Mouse (Mus musculus): Measurements from ENCODE around the gene Dera. TPM values are rescaled to one million over a fixed set of nuclear protein-coding genes. Genes with fewer than 3 reads are reported as not detected.

The Dera gene
- total and polyA plus RNA-seq, 3 experiments, result 59.5 to 80.6 (median 78.0) TPM

GRCm38 (mm10) chr6:137716802-137717201 lies 37.5 kb upstream of the Dera start:
- dilution Hi-C loops (cut with MboI; ENCODE audit: extremely low pct_ligation_motif_present, extremely low pct_unique_long_range_greater_than_20kb, low sequenced_read_pairs), result no loop called here
- no peaks in the 10 kb centered on the region for H3K9me3 ChIP-seq (replicated peaks; ENCODE audit: low read length)
- no peaks in the 10 kb centered on the region for H3K4me1 ChIP-seq (ENCODE audit: control insufficient read depth in 1 of 2, insufficient read depth in 2 of 2)
- no peaks in the 10 kb centered on the region for H3K79me2 ChIP-seq (replicated peaks; ENCODE audit: control insufficient read depth, extremely low read depth, insufficient read depth, poor library complexity, severe bottlenecking)
- no peaks in the 10 kb centered on the region for H3K27me3 ChIP-seq (replicated peaks)
- in situ Hi-C loops (cut with MboI; ENCODE audit: low pct_ligation_motif_present, low pct_unique_long_range_greater_than_20kb, low sequenced_read_pairs), result loop anchor here (10.0 kb wide), 1 partner anchor 252 kb away; no protein-coding TSS in a partner anchor
- TF ChIP-seq GABPA (IDR thresholded peaks at IDR 0.05; ENCODE audit: insufficient replicate concordance, low read depth, low read length) (no peak), KAT2A (IDR thresholded peaks at IDR 0.05; ENCODE audit: insufficient replicate concordance, low read length) (no peak), MAX (IDR thresholded peaks at IDR 0.05; ENCODE audit: low read length) (no peak), CHD2 (IDR thresholded peaks at IDR 0.05; ENCODE audit: low read length) (no peak), PAX5 (IDR thresholded peaks at IDR 0.05; ENCODE audit: low read length) (no peak), RAD21 (IDR thresholded peaks at IDR 0.05; ENCODE audit: low read depth, low read length) (no peak), MXI1 (IDR thresholded peaks at IDR 0.05; ENCODE audit: low read depth, low read length) (no peak), IRF4 (IDR thresholded peaks at IDR 0.05; ENCODE audit: low read depth, low read length) (no peak), POLR2A (IDR thresholded peaks at IDR 0.05; ENCODE audit: low read depth, low read length) (no peak), NRF1 (IDR thresholded peaks at IDR 0.05; ENCODE audit: low read depth, low read length) (no peak), JUN (IDR thresholded peaks at IDR 0.05; ENCODE audit: insufficient read depth, low read depth, low read length) (no peak), ZMIZ1 (IDR thresholded peaks at IDR 0.05; ENCODE audit: low read depth, low read length) (no peak), BHLHE40 (IDR thresholded peaks at IDR 0.05; ENCODE audit: low read depth, low read length) (no peak)
- H3K4me2 ChIP-seq (ENCODE audit: insufficient read depth, low read depth, poor library complexity, severe bottlenecking), result no peak overlapping the region
- H3K27ac ChIP-seq (ENCODE audit: insufficient read depth, low read depth), result no peak overlapping the region
- H3K9ac ChIP-seq (ENCODE audit: insufficient read depth, low read depth), result no peak overlapping the region
- DNase-seq (ENCODE audit: extremely low read depth), result no peak
- H3K4me3 ChIP-seq (replicated peaks in 1 of 3; ENCODE audit: low read depth in 2 of 3, low read length in 2 of 3, poor library complexity in 1 of 3), result no peak overlapping the region
- H3K36me3 ChIP-seq (replicated peaks in 1 of 2; ENCODE audit: control insufficient read depth in 1 of 2, insufficient read depth in 1 of 2, low read length in 1 of 2), result no peaks in the 10 kb centered on the region

GRCm38 (mm10) chr6:137722220-137722931 lies 32.0 kb upstream of the Dera start:
- in situ Hi-C loops (cut with MboI; ENCODE audit: low pct_ligation_motif_present, low pct_unique_long_range_greater_than_20kb, low sequenced_read_pairs) (loop anchor here (10.0 kb wide), 1 partner anchor 278 kb away; no protein-coding TSS in a partner anchor), dilution Hi-C loops (cut with MboI; ENCODE audit: extremely low pct_ligation_motif_present, extremely low pct_unique_long_range_greater_than_20kb, low sequenced_read_pairs) (no loop called here)
- Histone ChIP-seq H3K79me2 (replicated peaks; ENCODE audit: control insufficient read depth, extremely low read depth, insufficient read depth, poor library complexity, severe bottlenecking) (no peaks in the 10 kb centered on the region), H3K27ac (ENCODE audit: insufficient read depth, low read depth) (no peak overlapping the region), H3K9me3 (replicated peaks; ENCODE audit: low read length) (no peaks in the 10 kb centered on the region), H3K9ac (ENCODE audit: insufficient read depth, low read depth) (no peak overlapping the region), H3K4me1 (ENCODE audit: control insufficient read depth in 1 of 2, insufficient read depth in 2 of 2) (no peaks in the 10 kb centered on the region), H3K4me2 (ENCODE audit: insufficient read depth, low read depth, poor library complexity, severe bottlenecking) (no peak overlapping the region), H3K36me3 (replicated peaks in 1 of 2; ENCODE audit: control insufficient read depth in 1 of 2, insufficient read depth in 1 of 2, low read length in 1 of 2) (no peaks in the 10 kb centered on the region), H3K4me3 (replicated peaks in 1 of 3; ENCODE audit: low read depth in 2 of 3, low read length in 2 of 3, poor library complexity in 1 of 3) (no peak overlapping the region), H3K27me3 (replicated peaks) (no peaks in the 10 kb centered on the region)
- no peak for DNase-seq (ENCODE audit: extremely low read depth)
- no peak for TF ChIP-seq SMC3 (IDR thresholded peaks at IDR 0.05; ENCODE audit: low read depth, low read length)
- TF ChIP-seq MXI1 (IDR thresholded peaks at IDR 0.05; ENCODE audit: low read depth, low read length), result no peak
- TF ChIP-seq ETS1 (conservative IDR thresholded peaks at IDR 0.05; ENCODE audit: low read depth, low read length), result no peak
- no peak for TF ChIP-seq CTCF (conservative IDR thresholded peaks at IDR 0.05 in 1 of 2, IDR thresholded peaks at IDR 0.05 in 1 of 2; ENCODE audit: low read depth in 2 of 2, low read length in 2 of 2)
- no peak for TF ChIP-seq USF1 (IDR thresholded peaks at IDR 0.05; ENCODE audit: low read depth, low read length)
- no peak for TF ChIP-seq MYC (IDR thresholded peaks at IDR 0.05; ENCODE audit: low read depth, low read length)
- TF ChIP-seq RCOR1 (conservative IDR thresholded peaks at IDR 0.05; ENCODE audit: low read depth, low read length), result no peak
- TF ChIP-seq ZNF384 (IDR thresholded peaks at IDR 0.05; ENCODE audit: low read depth, low read length), result no peak
- TF ChIP-seq SIN3A (IDR thresholded peaks at IDR 0.05; ENCODE audit: low read length), result no peak
- TF ChIP-seq HCFC1 (IDR thresholded peaks at IDR 0.05; ENCODE audit: low read depth, low read length), result no peak
- no peak for TF ChIP-seq MAFK (IDR thresholded peaks at IDR 0.05; ENCODE audit: insufficient replicate concordance, low read length)
- no peak for TF ChIP-seq PAX5 (IDR thresholded peaks at IDR 0.05; ENCODE audit: low read length)
- TF ChIP-seq ZMIZ1 (IDR thresholded peaks at IDR 0.05; ENCODE audit: low read depth, low read length), result no peak
- TF ChIP-seq RAD21 (IDR thresholded peaks at IDR 0.05; ENCODE audit: low read depth, low read length), result no peak
- no peak for TF ChIP-seq MAZ (IDR thresholded peaks at IDR 0.05; ENCODE audit: low read depth, low read length)
- no peak for TF ChIP-seq IRF4 (IDR thresholded peaks at IDR 0.05; ENCODE audit: low read depth, low read length)
